Mouse (Mus musculus) splenic B cell, adult 2 months (primary cell): Measurements from ENCODE around the gene Tuba8.

Experiments used
- DNase-seq: peaks from one replicate; pipeline ENCODE4 v3.0.0-alpha.2; 2011; ENCODE audit warnings: low read depth, low spot score
- H3K27me3 ChIP-seq: 2 replicates; pipeline ENCODE4 v1.6.1; 2012; ENCODE audit warnings: mild to moderate bottlenecking, low read length, moderate library complexity, mixed read lengths; ENCODE audit not compliant: control insufficient read depth, poor library complexity, insufficient read depth, severe bottlenecking
- H3K36me3 ChIP-seq: 2 replicates; pipeline ENCODE4 v1.6.1; 2012; ENCODE audit warnings: mild to moderate bottlenecking, low read length, moderate library complexity, mixed read lengths; ENCODE audit not compliant: control insufficient read depth, poor library complexity, insufficient read depth, severe bottlenecking

Tuba8 gene

GRCm38 (mm10) chr6:121210149-121210925, at the start of gene Tuba8:
TSS of gene Tuba8 (plus strand) at chr6:121210696.
- peak; percentile 15 for DNase-seq
- no peaks in the 10 kb centered on the region for H3K36me3 ChIP-seq
- H3K27me3 ChIP-seq = no peaks in the 10 kb centered on the region

GRCm38 (mm10) chr6:121162616-121163015, 47.9 kb upstream of the Tuba8 start:
- Histone ChIP-seq H3K27me3 (no peaks in the 10 kb centered on the region), H3K36me3 (no peaks in the 10 kb centered on the region)
- DNase-seq = no peak

- Histone ChIP-seq H3K36me3 (no peaks in the 10 kb centered on the region), H3K27me3 (no peaks in the 10 kb centered on the region; the same call in 1 of the 2 replicates)
- DNase-seq = no peak
Observed at GRCm38 (mm10) chr6:121166098-121166552, 44.4 kb upstream of the Tuba8 start.

GRCm38 (mm10) chr6:121167381-121167975, 43.0 kb upstream of the Tuba8 start:
- no peaks in the 10 kb centered on the region; the same call in 1 of the 2 replicates for H3K27me3 ChIP-seq
- no peak for DNase-seq
- no peaks in the 10 kb centered on the region for H3K36me3 ChIP-seq

- H3K36me3 ChIP-seq = no peaks in the 10 kb centered on the region
- no peak for DNase-seq
- no peaks in the 10 kb centered on the region; the same call in 1 of the 2 replicates for H3K27me3 ChIP-seq
Observed at GRCm38 (mm10) chr6:121171102-121171501, 39.4 kb upstream of the Tuba8 start.

DNA sequence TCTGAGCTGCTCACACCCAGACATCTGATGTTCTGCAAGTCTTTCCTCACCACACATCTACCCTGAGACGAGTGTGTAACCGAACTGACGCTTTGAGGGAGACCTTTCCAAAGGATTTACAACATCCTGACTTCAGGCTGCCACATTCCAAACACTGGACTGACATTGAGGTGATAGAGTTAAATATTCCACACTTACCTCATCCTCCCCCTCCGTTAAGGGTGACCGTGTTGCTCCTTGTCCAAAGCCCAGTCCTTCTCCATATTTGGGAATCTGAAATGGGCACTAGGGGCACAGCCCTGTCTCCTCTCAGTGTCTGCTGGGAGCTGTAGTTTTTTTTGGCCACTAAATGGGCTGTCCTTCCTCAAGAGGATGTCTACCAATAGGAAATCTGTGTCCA, 37.0 kb upstream of the Tuba8 start:
- DNase-seq = no peak
- Histone ChIP-seq H3K36me3 (no peaks in the 10 kb centered on the region), H3K27me3 (no peaks in the 10 kb centered on the region)

DNA sequence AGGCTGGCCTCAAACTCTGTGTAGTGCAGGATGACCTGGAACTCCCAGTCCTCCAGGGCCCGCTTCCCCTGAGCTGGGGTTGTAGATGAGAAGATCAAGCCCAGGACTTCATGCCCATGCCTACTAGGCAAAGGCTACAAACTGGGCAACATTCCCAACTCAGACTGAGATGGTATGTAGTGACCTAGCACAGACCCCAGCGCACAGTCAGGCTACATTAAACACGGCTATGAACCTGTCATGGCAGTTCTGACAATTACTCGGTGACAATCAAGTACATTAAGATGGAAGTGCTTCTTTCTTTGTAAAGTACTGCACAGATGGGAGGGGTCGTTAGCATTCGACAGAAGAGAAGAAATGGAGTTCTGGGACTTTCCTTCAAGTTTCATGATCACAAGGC, 35.7 kb upstream of the Tuba8 start:
- Histone ChIP-seq H3K27me3 (no peaks in the 10 kb centered on the region), H3K36me3 (no peaks in the 10 kb centered on the region)
- no peak for DNase-seq

DNA sequence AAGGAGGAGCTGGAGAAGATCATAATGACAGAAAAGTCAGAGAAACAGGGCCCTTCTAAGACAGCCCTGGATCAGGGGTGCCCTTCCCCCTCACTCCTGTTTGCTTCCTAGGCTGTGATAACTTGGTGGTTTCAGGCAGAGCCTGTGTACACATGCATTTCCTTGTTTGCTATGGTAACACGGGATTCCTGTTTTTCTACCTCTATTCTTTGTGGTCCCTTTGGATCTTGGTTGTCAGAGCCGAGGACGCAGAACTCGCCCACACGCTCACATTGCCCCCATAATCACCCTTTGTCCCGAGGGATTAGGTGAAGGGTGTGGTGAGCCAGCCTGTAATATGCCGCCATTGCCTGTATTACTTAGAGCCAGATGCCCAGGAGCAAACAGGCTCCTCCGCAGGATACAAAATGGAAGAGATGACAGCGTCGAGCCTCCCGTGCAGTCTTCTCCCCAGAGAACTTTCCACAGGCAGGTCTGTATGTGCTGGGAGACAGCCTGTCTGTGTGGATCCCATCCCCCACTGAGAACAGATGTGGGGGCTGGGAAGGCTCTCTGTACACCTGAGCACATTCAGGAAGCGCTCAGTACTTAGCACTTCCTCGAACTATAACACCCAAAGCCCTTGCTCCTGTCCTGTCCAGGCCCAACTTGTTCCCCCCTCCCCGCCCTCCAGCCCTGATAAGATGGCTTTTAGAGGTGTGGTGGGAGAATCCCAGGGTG, 34.3 kb upstream of the Tuba8 start:
- H3K36me3 ChIP-seq = no peaks in the 10 kb centered on the region
- H3K27me3 ChIP-seq = no peaks in the 10 kb centered on the region
- no peak for DNase-seq

GRCm38 (mm10) chr6:121176731-121177098, 33.8 kb upstream of the Tuba8 start:
- no peaks in the 10 kb centered on the region for H3K27me3 ChIP-seq

DNA sequence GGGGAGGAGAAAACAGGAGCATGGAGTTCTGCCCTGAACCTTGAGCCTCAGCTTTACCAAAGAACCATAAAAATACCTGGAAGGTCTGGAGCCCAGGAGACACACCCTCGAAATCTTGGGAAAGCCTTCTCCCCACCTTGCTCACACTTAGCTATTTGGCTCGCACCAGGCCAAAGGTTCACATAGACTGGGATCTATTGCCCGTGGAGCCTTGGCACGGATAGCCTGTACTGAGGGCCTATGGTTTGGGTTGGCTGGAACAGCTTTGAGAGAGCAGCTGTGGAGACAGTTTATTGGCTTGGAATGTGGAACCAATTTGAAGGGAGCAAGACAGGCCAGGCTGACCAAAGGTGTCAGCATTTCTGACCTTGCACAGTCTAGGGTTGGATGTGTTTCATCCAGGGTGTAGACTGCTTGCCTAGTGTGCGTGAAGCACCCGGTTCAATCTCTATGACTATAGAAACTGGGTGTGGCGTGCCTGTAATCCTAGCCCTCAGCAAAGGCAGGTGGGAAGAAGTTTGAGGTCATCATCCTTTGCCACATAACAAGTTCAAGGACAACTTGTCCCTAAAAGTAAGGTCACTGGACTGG, 33.3 kb upstream of the Tuba8 start:
- no peaks in the 10 kb centered on the region for H3K27me3 ChIP-seq
- no peak for DNase-seq
- H3K36me3 ChIP-seq = no peaks in the 10 kb centered on the region

More at GRCm38 (mm10) chr6:121176731-121177098, 33.8 kb upstream of the Tuba8 start:
- no peak for DNase-seq
- H3K36me3 ChIP-seq = no peaks in the 10 kb centered on the region

DNA sequence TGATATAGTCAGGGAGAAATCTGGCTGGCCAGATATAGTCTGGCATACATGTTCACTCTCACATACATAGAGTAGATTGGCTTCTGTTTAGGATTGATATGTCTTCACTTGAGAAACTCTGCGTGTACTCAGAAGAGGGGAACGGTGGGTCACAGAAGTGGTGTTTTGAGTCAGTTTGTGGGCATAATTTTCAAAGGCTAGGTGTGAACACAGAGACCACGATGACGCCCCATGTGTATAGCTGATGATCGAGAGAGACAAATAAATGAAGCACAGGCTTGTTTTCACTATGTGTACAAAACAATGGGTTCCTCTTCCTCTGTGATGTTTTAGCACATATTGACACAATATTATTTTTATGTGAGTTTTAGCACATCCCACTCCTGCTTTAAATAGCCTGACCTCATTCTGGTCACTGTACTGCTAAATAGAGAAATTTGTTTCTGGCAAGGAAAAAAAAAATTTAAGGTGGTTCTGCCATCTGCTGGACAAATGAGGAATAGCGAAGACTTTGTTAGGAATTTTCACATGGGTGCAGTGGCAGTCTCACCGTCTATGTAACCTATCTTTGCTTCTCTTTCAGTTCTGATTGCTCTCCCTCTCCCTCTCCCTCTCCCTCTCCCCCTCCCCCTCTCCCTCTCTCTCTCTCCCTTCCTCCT, 31.7 kb upstream of the Tuba8 start:
- H3K36me3 ChIP-seq = no peaks in the 10 kb centered on the region
- H3K27me3 ChIP-seq = no peaks in the 10 kb centered on the region
- DNase-seq = peak; percentile 75

DNA sequence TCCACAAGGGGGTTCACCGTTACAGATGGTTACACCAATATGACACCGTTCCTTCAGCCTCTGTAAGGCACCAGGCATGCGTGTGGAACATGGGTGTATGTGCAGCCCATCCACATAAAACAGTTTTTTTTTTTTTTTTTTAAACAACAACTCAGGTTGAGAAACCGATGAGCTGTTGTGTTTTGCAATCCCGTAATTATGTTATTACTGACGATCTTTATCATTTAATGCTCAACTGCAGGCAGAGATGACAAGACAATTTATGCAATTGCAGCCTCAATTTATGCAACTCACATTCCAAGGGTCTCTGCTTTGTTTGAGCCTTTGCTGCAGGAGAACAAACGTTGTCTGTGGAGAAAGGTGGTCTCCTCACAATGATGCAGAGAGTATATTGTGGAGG, 30.6 kb upstream of the Tuba8 start:
- no peaks in the 10 kb centered on the region for H3K27me3 ChIP-seq
- no peak for DNase-seq
- no peaks in the 10 kb centered on the region for H3K36me3 ChIP-seq

- H3K36me3 ChIP-seq = 0 out of 2 replicates have a peak, but pooled peaks cover 3% of the 10 kb centered on the region
- DNase-seq = peak; percentile 96
- H3K27me3 ChIP-seq = no peaks in the 10 kb centered on the region
Observed at GRCm38 (mm10) chr6:121183414-121184173, 26.9 kb upstream of the Tuba8 start, which contains the start of gene Pex26. TSS of gene Pex26 (plus strand) at chr6:121183667.
